Mouse (Mus musculus) megakaryocyte, adult 5-6 weeks (primary cell): Measurements from ENCODE around the gene Pjvk. TPM values are rescaled to one million over a fixed set of nuclear protein-coding genes. Genes with fewer than 3 reads are reported as not detected.
"Not testable (repeated sequence)": the region's sequence is repeated elsewhere in the genome, so short reads cannot be mapped to it uniquely, and the experiment has no call there.

ENCODE experiments used
- ATAC-seq: 2 replicates; pipeline ENCODE4 v1.8.0; 2016; ENCODE audit warnings: mild to moderate bottlenecking, inconsistent platforms; ENCODE audit not compliant: poor library complexity, severe bottlenecking
- total RNA-seq, 2 experiments: library from RNA; stranded (forward) in 1 of 2; stranded (reverse) in 1 of 2; fragments of 153-499, 151-499 nt in 1 of 2; fragments of 221-1000, 200-1000 nt in 1 of 2; gene quantifications; 2 replicates each; pipeline versions ENCODE4 v1.2.3 to v1.2.4; 2015 to 2017

Pjvk gene
- total RNA-seq (2015): 0.14 TPM in 1 of 2 replicates, not detected in the other
- total RNA-seq (2017): 0.40 and 1.6 TPM in 2 replicates

GRCm38 (mm10) chr2:76647883-76648570 lies at the start of gene Pjvk, which contains the start of gene Prkra:
Gene Pjvk, plus strand, starts transcription at chr2:76648476.
Gene Prkra, minus strand, starts transcription at chr2:76648015.
- peak; percentile 92 for ATAC-seq

GRCm38 (mm10) chr2:76599214-76599613 lies 49.1 kb upstream of the Pjvk start:
- ATAC-seq: peak; percentile 47; the same call in 1 of the 2 replicates

- no peak for ATAC-seq
Measured at GRCm38 (mm10) chr2:76602256-76602655, 46.0 kb upstream of the Pjvk start.

- ATAC-seq: no peak
Measured at GRCm38 (mm10) chr2:76606704-76607103, 41.6 kb upstream of the Pjvk start.

GRCm38 (mm10) chr2:76610326-76611104 lies 37.8 kb upstream of the Pjvk start:
- ATAC-seq: peak; percentile 92

- ATAC-seq: no peak
Measured at GRCm38 (mm10) chr2:76611996-76612395, 36.3 kb upstream of the Pjvk start.

- 0 out of 2 replicates have a peak, but pooled peaks have one; percentile 43 for ATAC-seq
Measured at GRCm38 (mm10) chr2:76618078-76618477, 30.2 kb upstream of the Pjvk start.

- no peak for ATAC-seq
Measured at GRCm38 (mm10) chr2:76620188-76620587, 28.1 kb upstream of the Pjvk start.

GRCm38 (mm10) chr2:76621724-76622123 lies 26.6 kb upstream of the Pjvk start:
- no peak for ATAC-seq

GRCm38 (mm10) chr2:76622316-76622715 lies 26.0 kb upstream of the Pjvk start:
- ATAC-seq: not testable (repeated sequence)

- no peak for ATAC-seq
Measured at GRCm38 (mm10) chr2:76630293-76630692, 18.0 kb upstream of the Pjvk start.

GRCm38 (mm10) chr2:76631600-76631999 lies 16.7 kb upstream of the Pjvk start:
- ATAC-seq: no peak

- ATAC-seq: no peak
Measured at GRCm38 (mm10) chr2:76639637-76640036, 8.6 kb upstream of the Pjvk start.

- ATAC-seq: no peak
Measured at GRCm38 (mm10) chr2:76643801-76644200, 4.5 kb upstream of the Pjvk start.

- peak; percentile 9; the same call in 1 of the 2 replicates for ATAC-seq
Measured at GRCm38 (mm10) chr2:76647441-76647869, 821 bp upstream of the Pjvk start.

- ATAC-seq: no peak
Measured at GRCm38 (mm10) chr2:76648666-76649141, 428 bp downstream of the Pjvk start.

- no peak for ATAC-seq
Measured at GRCm38 (mm10) chr2:76653070-76653469, 4.8 kb downstream of the Pjvk start.

GRCm38 (mm10) chr2:76654646-76655045 lies 6.4 kb downstream of the Pjvk start:
- no peak for ATAC-seq

- no peak for ATAC-seq
Measured at GRCm38 (mm10) chr2:76655444-76655843, 7.2 kb downstream of the Pjvk start.

- ATAC-seq: no peak
Measured at GRCm38 (mm10) chr2:76655982-76656381, 7.7 kb downstream of the Pjvk start.

- no peak for ATAC-seq
Measured at GRCm38 (mm10) chr2:76658551-76658950, 10.3 kb downstream of the Pjvk start.

- ATAC-seq: no peak
Measured at GRCm38 (mm10) chr2:76659419-76659818, 11.1 kb downstream of the Pjvk start.
